Mouse (Mus musculus): Measurements from ENCODE around the gene Rgr. TPM values are rescaled to one million over a fixed set of nuclear protein-coding genes. Genes with fewer than 3 reads are reported as not detected.

Rgr gene
- total RNA-seq (2021), result not detected

DNA sequence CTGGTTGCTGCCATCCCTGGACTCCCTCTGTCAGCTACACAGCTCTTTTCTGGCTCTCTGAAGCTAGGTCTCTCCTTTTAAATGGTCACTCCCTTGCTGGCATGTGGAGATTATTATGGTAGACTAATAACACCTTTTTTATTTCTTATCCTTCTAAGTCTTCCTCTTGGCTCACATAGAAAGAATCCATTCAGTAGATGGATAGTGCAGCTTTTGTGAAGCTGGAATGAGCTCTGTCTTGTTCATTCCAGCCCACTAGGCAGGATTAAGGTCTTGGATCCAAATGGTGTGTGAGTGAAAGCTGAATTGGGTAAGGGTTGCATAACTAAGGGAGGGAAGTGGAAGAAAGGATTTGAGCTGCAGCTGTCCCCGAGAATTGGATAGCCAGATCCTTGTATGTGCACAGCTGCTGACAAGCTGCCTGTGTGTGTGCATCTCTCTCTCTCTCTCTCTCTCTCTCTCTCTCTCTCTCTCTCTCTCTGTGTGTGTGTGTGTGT is at the start of gene Rgr:
Gene Rgr (minus strand): TSS at position 51 of the 497 bp plus-strand sequence.
- DNase-seq, result no peak
- intact Hi-C loops (cut with DNase I), result no loop called here

DNA sequence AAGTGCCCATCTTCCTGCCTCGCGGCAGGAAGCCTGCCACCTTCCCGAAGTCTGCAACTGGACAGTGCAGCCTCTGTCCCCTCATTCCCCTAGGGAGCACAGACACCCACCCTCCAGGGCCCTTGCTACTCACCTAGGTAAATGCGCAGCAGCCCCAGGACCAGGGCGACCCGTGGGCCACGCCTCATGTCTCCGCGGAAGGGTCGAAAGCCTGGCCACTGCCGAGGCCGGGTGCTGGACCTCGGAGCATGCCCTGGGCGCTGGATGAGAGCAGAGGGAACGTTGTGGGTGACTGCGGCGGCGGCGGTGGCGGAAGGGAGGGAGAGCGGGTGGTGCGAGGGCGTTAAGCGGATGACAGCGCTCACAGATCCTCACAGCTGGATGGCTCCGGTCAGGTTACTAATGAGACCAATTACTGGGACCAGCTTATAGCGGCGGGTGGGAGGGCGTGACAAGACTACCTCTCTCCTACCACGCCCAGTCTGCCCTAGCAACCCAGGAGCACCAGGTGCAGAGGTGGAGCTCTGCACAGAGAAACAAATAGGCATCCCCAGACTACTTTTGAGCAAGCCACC is 49.3 kb upstream of the Rgr start, which contains the start of gene Cdhr1:
Gene Cdhr1 (minus strand): TSS at position 392 of the 575 bp plus-strand sequence.
- intact Hi-C loops (cut with DNase I), result no loop called here
- no peak for DNase-seq

DNA sequence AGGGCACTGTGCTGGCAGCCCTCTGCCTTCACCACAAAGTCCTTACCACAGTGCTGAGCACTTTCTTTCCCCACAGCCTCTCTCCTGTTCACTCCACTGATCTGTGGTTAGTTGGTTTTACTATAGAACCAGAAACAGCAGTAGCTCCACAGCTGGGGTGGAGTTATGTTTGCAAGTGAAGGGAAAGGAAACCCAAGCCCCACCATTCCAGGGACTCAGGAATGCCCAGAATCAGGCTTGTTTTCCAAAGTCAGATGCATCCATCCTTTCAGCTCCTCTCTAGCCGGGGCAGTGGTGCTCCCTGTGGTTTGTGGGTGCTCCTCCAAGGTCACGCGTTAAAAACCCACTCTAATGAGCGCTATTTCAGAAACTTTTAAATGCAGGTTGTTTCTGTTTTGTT is 46.8 kb upstream of the Rgr start:
- intact Hi-C loops (cut with DNase I), result no loop called here
- no peak for DNase-seq

DNA sequence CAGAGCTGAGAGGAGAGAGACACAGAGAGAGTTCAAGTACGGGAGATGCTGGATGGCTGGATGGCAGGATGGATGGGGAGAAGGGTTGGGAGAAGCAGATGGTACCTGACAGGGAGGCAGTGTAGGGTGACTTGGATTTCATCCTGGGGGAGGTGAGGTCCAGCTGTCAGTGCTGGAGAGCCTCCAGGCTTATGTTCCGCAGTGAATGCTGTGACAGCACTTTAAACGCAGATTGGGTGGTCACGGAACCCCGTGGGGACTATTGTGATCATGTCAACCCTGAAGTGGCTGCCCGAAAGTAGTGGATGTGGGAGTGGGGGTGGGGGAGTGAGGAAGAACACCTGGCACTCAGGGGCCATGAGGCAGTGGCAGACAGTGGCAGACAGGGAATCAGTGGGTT is 45.7 kb upstream of the Rgr start:
- intact Hi-C loops (cut with DNase I), result no loop called here
- DNase-seq, result no peak

DNA sequence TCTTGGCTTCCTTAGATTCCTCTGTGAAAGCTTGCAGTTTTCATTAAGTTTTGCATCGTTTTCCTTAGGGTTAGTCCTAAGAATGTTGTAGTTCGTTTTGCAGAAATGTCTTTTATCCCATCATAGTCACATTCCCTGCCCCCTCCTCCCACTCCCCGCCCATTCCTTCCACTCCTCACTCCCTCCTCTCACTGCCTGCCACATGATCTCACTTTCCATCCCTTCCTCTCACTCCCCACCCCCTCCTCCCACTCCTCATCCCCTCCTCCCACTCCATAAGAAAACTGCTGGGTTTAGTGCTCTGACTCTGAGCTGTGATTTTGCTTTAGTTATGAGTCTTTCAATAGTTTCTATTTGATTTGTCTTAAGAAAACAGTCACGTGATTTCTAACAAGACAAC is 35.0 kb upstream of the Rgr start:
- DNase-seq, result no peak
- intact Hi-C loops (cut with DNase I), result no loop called here

DNA sequence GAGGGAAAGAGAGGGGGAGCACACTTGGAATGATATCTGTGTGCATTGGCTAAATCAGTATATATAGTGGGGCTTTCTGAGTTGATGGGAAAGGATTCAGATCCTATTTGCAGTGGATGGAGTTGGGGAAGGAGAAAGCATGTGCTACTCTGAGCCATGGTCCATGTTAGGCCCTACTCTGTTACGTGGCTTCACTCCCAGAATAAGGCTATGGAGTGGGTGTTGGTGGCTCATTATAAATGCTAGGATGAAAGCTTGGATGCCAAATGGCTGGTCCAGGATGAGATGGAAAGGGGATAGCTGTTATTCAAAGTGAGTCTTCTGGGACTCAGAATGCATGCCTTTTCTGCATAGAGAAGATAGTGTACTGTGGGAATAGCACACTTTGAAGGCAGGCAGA is 32.0 kb upstream of the Rgr start:
- DNase-seq, result no peak
- intact Hi-C loops (cut with DNase I), result no loop called here

DNA sequence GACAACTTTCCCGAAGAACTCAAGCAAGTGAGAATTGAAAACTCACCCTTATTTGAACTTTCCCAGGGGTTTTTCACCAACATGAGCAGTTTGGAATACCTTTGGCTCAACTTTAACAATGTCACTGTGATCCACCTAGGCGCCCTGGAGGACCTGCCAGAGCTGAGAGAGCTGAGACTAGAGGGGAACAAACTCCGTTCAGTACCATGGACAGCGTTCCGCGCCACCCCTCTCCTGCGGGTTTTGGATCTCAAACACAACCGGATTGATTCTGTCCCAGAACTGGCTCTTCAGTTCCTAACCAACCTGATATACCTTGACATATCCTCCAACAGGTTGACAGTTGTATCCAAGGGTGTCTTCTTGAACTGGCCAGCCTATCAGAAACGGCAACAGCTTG is 19.8 kb upstream of the Rgr start:
- intact Hi-C loops (cut with DNase I), result no loop called here
- DNase-seq, result peak; percentile 68 to 72

DNA sequence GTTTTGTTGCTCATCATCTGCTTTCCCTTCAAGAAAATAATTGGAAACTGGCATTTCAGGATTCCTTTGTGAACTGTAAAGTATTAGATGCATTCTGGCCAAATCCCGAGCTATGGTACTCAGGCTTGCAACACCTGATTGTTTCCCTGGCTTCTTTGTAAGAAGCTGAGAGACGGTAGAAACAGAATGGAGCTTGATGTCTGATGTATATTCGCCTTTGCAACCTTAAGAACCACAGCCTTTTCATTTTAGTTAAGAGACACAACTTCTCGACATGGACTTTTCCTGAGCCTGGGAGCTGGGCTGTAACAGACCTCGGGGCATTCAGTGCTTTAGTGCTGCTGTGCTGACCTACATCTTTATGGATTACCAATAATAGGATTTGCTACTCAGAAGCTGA is 18.9 kb upstream of the Rgr start, which contains the start of gene Lrit2:
Gene Lrit2 (plus strand): TSS at position 301 of the 400 bp plus-strand sequence.
- DNase-seq, result no peak
- intact Hi-C loops (cut with DNase I), result no loop called here

DNA sequence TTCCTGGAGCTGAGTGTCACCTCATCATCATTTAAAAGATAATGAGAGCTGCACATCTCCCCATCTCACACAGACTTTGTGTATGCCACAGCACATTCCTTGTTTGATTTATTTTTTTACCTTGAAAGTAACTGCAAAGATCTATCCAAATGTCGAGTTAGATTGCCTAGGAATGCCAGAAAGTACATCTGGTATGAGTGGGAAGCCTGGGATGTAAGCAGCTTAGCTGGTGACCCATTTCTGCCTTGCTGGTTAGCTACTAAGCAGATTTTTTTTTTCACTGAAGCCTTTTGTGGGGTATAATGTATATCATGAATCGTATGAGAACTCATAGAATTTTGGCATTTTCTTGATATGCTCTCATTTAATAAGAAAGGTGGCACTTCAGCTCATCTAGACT is 17.9 kb upstream of the Rgr start:
- DNase-seq, result no peak
- intact Hi-C loops (cut with DNase I), result no loop called here

DNA sequence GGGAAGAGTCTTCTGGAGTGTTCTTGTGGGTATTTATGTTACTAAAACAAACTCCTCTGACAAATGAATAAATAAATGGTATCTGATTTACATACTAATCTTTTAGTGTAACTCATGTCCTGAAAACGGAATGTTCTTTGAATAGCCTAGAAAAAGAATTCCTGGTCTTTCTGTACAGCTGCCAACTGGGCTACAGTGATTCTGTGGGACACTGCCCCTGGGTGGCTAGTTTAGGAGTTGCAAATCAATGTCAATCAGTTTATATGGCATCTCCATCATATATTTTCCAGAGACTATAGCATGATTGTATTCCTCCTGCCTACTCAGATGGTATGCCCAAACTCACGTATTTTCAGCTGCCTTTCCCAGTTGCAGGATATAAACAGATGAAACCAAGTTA is 16.1 kb upstream of the Rgr start:
- no peak for DNase-seq

DNA sequence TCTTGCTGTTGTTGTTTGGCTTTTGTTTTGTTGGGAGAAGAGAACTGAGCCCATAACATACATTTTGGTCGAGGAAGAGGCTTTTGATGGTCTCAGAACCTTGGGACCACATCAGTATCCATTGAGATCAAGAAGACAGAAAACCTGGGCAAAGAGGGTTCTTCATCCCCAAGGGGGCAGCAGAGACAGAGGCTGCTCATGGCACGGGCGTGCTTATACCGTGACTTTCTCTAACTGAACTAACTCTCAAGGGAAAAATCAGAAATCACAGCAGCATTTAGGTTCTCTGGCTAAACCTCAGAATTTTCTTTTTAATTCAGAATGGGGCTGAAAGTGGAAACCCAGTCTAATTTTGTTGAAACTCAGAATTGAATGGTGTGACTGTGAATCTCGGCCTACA is 14.3 kb downstream of the Rgr start:
- intact Hi-C loops (cut with DNase I), result loop anchor here (5.0 kb wide), 2 partner anchors 82 to 97 kb away; no protein-coding TSS in a partner anchor
- peak in 1 of 2 experiments; percentile 2 for DNase-seq

More for the DNA sequence above, 16.1 kb upstream of the Rgr start:
- intact Hi-C loops (cut with DNase I), result no loop called here

DNA sequence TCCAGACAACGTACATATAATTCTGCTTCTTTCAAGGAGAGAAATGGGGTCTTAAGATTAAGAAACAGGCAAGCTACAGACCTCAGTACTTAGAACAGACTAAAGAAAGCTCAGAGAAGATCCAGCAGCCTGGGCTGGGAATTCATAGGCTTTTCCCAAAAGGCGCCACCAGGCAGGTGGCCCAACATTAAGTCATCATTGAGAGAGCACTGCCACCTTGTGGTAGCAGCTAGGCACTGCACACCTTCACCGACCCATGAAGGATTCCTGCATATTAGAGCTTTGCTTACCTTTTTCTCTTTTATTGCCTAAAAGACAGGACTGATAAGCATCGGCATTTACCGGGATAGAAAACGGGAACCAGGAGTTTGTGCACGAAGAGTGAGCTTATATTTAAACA is 15.5 kb downstream of the Rgr start:
- intact Hi-C loops (cut with DNase I), result loop anchor here (1.0 to 5.0 kb wide), 3 partner anchors 81 to 166 kb away; no protein-coding TSS in a partner anchor

DNA sequence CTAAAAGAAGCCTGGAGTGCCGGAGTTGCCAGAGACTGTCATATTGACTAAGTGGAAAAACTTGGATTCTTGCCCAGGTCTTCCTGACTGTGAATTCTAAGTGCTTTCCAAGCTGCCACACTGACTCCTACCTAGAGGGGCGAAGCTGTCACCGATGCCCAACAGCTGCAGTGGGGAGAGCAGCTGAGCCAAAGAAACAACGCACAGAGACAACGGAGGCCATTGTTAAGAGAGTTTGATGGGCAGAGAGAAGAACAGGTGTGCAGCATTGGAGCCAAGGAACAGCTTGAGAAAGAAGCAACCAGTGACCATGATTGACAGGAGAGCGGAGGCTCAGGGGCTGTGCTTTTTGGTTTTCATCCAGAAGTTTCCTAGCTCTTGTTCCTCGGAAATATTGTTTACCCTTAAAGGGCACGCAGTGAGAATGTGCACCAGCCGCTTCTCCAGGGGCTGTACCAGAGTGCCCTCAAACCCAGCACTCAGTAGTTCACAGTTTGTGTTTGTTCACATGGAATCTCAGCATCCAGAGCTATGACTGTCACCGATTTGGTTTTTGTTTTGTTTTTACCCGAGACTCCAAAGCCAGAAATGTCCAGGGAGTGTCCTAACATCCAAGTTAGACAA is 16.2 kb downstream of the Rgr start:
- no peak for DNase-seq
- intact Hi-C loops (cut with DNase I), result loop anchor here (1.0 to 5.0 kb wide), 3 partner anchors 80 to 165 kb away; no protein-coding TSS in a partner anchor

More for the DNA sequence above, 15.5 kb downstream of the Rgr start:
- DNase-seq, result peak; percentile 69 to 81

DNA sequence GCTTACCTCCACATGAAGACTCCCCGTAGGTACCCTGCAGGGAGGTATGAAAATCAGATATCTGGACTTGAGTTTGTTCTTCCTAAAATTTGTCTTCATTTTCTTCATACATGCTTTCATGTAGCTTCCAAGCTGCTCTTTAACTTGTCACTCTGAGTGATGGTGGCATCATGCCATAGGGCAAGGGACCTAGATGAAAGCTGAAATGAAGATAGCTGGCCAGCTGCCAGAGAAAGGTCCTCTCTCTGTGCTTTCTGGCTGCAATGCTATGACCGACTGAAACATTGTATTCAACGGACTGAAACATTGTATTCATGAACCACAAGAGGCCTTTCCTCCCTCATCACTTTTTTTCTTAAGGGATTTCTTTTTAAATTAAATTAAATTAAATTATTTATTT is 20.2 kb downstream of the Rgr start:
- intact Hi-C loops (cut with DNase I), result no loop called here
- DNase-seq, result no peak

DNA sequence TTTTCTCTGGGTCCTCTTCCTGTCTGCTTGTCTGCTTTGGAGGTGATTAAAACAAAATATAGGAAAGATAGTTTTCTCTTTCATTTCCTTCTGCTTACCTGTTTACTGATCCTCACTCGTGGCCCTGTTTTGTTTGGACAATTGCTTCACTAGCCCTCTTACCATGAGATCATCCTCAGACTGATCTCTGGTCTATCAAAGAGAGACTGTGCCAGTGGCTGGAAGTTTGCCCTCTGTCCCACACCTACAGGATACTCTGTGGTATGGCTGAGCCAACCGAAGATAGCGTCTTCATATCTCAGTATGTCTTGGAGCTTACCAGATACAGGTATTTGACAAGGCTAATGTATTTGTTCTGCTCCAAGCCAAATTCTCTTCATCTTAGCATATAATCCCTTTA is 20.8 kb downstream of the Rgr start:
- intact Hi-C loops (cut with DNase I), result no loop called here
- no peak for DNase-seq

DNA sequence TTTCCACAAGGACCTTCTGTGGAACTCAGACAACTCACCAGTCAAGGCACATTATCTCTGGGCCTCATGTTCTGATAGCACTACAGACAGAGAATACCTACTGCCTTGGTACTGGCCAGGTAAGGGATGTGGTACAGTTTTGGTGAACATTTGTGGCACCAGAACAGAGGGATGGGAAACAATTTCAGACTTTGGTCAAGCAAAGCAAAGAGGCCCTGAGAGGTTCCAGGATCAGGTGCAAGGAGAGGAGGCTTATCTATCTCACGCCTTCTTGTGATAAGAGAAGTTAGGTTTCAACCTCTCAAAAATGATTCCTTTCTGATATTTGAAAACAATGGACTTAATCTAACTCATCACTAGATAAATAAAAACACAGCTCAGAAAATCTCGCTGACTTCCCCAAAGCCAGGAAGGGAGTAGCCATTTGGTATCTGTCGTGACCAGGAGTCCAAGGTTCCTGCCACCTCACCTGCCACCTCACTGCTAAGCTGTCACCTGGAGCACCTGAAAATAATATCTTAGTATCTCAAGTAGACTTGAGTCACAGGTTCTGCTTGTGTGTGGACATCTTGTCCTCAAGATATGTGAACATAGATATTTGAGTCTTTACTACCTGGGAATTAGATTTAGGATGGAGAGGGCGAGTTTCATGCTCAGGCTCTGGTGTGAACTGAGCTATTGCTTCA is 21.4 kb downstream of the Rgr start:
- intact Hi-C loops (cut with DNase I), result no loop called here

DNA sequence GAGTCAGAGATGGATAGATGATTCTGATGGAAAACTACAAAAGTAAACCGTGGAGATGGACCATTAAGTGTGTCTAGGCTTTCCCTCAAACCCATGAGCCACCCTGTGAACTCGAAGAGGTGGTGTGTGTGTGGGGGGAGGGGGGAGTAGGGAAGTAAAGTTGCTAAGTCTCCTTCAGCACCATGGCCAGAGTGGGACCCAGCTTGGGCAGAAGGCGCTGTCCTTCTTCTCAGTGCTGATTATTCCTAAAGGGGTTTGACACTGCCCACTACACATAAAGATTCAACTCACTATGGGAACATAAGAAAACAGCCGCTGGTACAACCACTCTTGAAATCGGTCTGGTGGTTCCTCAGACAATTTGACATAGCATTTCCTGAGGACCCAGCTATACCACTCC is 32.9 kb downstream of the Rgr start:
- peak; percentile 25 to 59 for DNase-seq
- intact Hi-C loops (cut with DNase I), result no loop called here

More for the DNA sequence above, 21.4 kb downstream of the Rgr start:
- DNase-seq, result no peak

DNA sequence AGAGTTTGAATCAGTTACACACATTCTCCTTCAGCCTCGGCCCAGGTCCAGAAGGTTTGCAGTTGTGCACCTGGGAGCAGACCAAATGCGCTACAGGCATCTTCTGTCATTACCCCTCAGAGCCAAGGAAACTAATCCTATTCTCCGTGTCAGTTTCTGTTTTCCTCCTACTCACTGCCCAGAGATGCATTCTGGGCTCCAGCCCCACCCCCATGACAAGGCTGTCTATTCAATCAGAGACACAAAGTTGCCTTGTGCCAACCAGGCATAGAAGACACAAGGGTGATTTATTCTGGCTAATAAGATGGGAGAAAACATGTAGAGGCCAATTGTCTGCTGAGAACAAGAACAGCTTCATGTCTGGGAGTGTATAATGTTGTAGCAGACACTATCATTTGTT is 35.1 kb downstream of the Rgr start:
- no peak for DNase-seq
- intact Hi-C loops (cut with DNase I), result no loop called here

DNA sequence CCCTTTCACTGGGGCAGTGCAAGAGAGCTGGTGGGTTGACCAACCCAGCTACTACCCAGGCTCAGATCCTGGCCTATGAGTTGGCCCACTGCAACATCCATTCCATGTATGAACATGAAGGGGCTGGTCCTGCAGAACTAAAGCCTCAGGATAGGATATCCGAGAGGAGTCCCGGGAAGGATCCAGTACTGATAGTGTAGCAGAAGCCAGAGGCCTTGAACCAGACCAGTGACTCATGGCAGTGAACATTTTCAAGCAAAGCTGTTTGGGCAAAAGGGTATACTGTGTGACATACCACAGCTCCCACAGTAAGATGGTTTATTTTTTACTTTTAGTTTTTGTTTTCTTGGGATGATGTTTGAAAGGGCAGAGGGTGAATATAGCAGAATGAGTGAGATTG is 39.1 kb downstream of the Rgr start:
- no peak for DNase-seq
- intact Hi-C loops (cut with DNase I), result no loop called here

DNA sequence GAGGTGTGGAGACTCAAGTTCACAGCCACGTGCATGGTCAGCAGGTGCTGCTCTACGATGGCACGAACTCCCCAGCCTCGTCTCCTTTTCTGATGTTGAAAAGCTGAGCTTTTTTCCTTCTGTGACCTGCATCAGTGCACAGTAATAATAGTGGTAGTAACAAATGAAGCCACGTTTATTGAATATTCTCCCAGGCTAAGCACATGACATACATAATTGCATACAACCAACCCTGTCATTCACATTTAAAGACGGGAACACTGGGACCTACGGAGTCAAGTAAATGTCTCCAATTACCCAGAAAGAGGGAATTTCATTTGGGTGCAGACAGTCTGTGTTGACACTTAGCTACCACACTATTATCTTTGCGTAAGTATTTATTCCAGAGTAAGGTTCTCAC is 42.3 kb downstream of the Rgr start:
- intact Hi-C loops (cut with DNase I), result no loop called here
- DNase-seq, result no peak

DNA sequence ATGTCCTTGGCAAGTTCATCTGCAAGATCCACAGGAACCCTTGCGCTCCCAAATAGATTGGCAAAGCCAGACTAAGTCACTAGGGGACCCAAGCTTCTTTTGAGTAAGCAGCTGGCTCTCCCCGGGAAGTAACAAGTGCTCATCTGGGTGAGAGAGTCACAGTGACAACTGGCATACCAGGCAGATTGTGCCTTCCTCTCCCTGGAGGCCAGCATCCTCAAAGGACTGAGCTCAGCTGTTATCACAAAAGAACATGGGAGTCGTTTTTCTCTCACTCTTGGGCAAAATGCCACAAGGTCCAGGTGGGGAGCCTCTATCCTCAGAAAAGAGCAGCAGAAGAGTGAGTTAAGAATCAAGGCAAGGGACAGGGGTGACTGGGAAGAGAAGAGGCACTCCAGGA is 42.9 kb downstream of the Rgr start:
- intact Hi-C loops (cut with DNase I), result no loop called here
- DNase-seq, result no peak

All from heart, postnatal 10 days (tissue).